Mouse (Mus musculus): Measurements from ENCODE around the gene Cybc1. TPM values are rescaled to one million over a fixed set of nuclear protein-coding genes. Genes with fewer than 3 reads are reported as not detected.

Gene Cybc1
- 71.9 to 94.3 TPM (median 75.7 TPM) in 3 replicates for total RNA-seq (2017)

GRCm38 (mm10) chr11:121229018-121229439 is at the start of gene Cybc1:
TSS of gene Cybc1 (minus strand) at chr11:121229322.
- ATAC-seq (replicated peaks; ENCODE audit: insufficient number of reproducible peaks, low FRiP score, low TSS enrichment, poor library complexity, severe bottlenecking) = peak; percentile 84

- no peak for ATAC-seq (replicated peaks; ENCODE audit: insufficient number of reproducible peaks, low FRiP score, low TSS enrichment, poor library complexity, severe bottlenecking)
Observed at GRCm38 (mm10) chr11:121278011-121278410, 48.9 kb upstream of the Cybc1 start.

GRCm38 (mm10) chr11:121277516-121277915 is 48.4 kb upstream of the Cybc1 start:
- ATAC-seq (replicated peaks; ENCODE audit: insufficient number of reproducible peaks, low FRiP score, low TSS enrichment, poor library complexity, severe bottlenecking) = no peak

- no peak for ATAC-seq (replicated peaks; ENCODE audit: insufficient number of reproducible peaks, low FRiP score, low TSS enrichment, poor library complexity, severe bottlenecking)
Observed at GRCm38 (mm10) chr11:121261074-121261473, 32.0 kb upstream of the Cybc1 start.

GRCm38 (mm10) chr11:121260211-121260906 is 31.2 kb upstream of the Cybc1 start:
- 0 out of 2 replicates have a peak, but pooled peaks have one; percentile 10 for ATAC-seq (replicated peaks; ENCODE audit: insufficient number of reproducible peaks, low FRiP score, low TSS enrichment, poor library complexity, severe bottlenecking)

- ATAC-seq (replicated peaks; ENCODE audit: insufficient number of reproducible peaks, low FRiP score, low TSS enrichment, poor library complexity, severe bottlenecking) = peak; percentile 83
Observed at GRCm38 (mm10) chr11:121259160-121260100, 30.3 kb upstream of the Cybc1 start, which contains the start of gene Foxk2. TSS of gene Foxk2 (plus strand) at chr11:121259990.

- no peak for ATAC-seq (replicated peaks; ENCODE audit: insufficient number of reproducible peaks, low FRiP score, low TSS enrichment, poor library complexity, severe bottlenecking)
Observed at GRCm38 (mm10) chr11:121250196-121250595, 21.1 kb upstream of the Cybc1 start.

GRCm38 (mm10) chr11:121239669-121240068 is 10.5 kb upstream of the Cybc1 start:
- ATAC-seq (replicated peaks; ENCODE audit: insufficient number of reproducible peaks, low FRiP score, low TSS enrichment, poor library complexity, severe bottlenecking) = no peak

- peak; percentile 6; the same call in 1 of the 2 replicates for ATAC-seq (replicated peaks; ENCODE audit: insufficient number of reproducible peaks, low FRiP score, low TSS enrichment, poor library complexity, severe bottlenecking)
Observed at GRCm38 (mm10) chr11:121237345-121238128, 8.4 kb upstream of the Cybc1 start.

- peak; percentile 98 for ATAC-seq (replicated peaks; ENCODE audit: insufficient number of reproducible peaks, low FRiP score, low TSS enrichment, poor library complexity, severe bottlenecking)
Observed at GRCm38 (mm10) chr11:121236564-121237344, 7.6 kb upstream of the Cybc1 start, which contains the start of gene Narf. TSS of gene Narf (plus strand) at chr11:121237253.

GRCm38 (mm10) chr11:121235475-121236238 is 6.5 kb upstream of the Cybc1 start:
- ATAC-seq (replicated peaks; ENCODE audit: insufficient number of reproducible peaks, low FRiP score, low TSS enrichment, poor library complexity, severe bottlenecking) = no peak

GRCm38 (mm10) chr11:121232706-121233105 is 3.6 kb upstream of the Cybc1 start:
- ATAC-seq (replicated peaks; ENCODE audit: insufficient number of reproducible peaks, low FRiP score, low TSS enrichment, poor library complexity, severe bottlenecking) = no peak

GRCm38 (mm10) chr11:121231628-121232291 is 2.6 kb upstream of the Cybc1 start:
- no peak for ATAC-seq (replicated peaks; ENCODE audit: insufficient number of reproducible peaks, low FRiP score, low TSS enrichment, poor library complexity, severe bottlenecking)

GRCm38 (mm10) chr11:121231191-121231590 is 2.1 kb upstream of the Cybc1 start:
- no peak for ATAC-seq (replicated peaks; ENCODE audit: insufficient number of reproducible peaks, low FRiP score, low TSS enrichment, poor library complexity, severe bottlenecking)

GRCm38 (mm10) chr11:121228129-121229017 is 749 bp downstream of the Cybc1 start:
- peak; percentile 67 for ATAC-seq (replicated peaks; ENCODE audit: insufficient number of reproducible peaks, low FRiP score, low TSS enrichment, poor library complexity, severe bottlenecking)
